Mouse (Mus musculus): ENCODE data around the gene Btbd35f1. TPM values are rescaled to one million over a fixed set of nuclear protein-coding genes. Genes with fewer than 3 reads are reported as not detected.
"Not testable (repeated sequence)": the region's sequence is repeated elsewhere in the genome, so short reads cannot be mapped to it uniquely, and the experiment has no call there.

Gene Btbd35f1
- not detected in 2 replicates for polyA plus RNA-seq (2015; fragmentation: Nextera tagmentation; extraction: Ambion mirVana)

GRCm38 (mm10) chrX:32559755-32560154, at the start of gene Btbd35f1:
Btbd35f1 (plus strand) TSS chrX:32560055.
- DNase-seq (ENCODE audit: low spot score): not testable (repeated sequence)

GRCm38 (mm10) chrX:32590878-32591542, 31.2 kb downstream of the Btbd35f1 start:
- not testable (repeated sequence) for DNase-seq (ENCODE audit: low spot score)

- DNase-seq (ENCODE audit: low spot score): not testable (repeated sequence)
Measured at GRCm38 (mm10) chrX:32601008-32601407, 41.2 kb downstream of the Btbd35f1 start.

GRCm38 (mm10) chrX:32601425-32601824, 41.6 kb downstream of the Btbd35f1 start:
- DNase-seq (ENCODE audit: low spot score): not testable (repeated sequence)

Other genes starting within 250 kb of the Btbd35f1 start
- not detected in 2 replicates for gene Gm5926, start 90.7 kb downstream of the Btbd35f1 start, polyA plus RNA-seq (2015; fragmentation: Nextera tagmentation; extraction: Ambion mirVana)
- not detected in 2 replicates for gene Btbd35f21, start 166.1 kb downstream of the Btbd35f1 start, polyA plus RNA-seq (2015; fragmentation: Nextera tagmentation; extraction: Ambion mirVana)